Mouse (Mus musculus) layer of hippocampus, postnatal 36 days (tissue): ENCODE measurements around the gene Vstm2a. TPM values are rescaled to one million over a fixed set of nuclear protein-coding genes. Genes with fewer than 3 reads are reported as not detected.

Experiments used
- DNase-seq, 2 experiments: peaks; one replicate each; pipeline ENCODE4 v3.0.0; 2022
- total RNA-seq, 2 experiments: library from RNA; stranded (reverse); gene quantifications; 2 replicates each; pipeline ENCODE4 v1.2.3; 2021

Vstm2a gene
- total RNA-seq: 100 to 1,000 TPM; 145 to 146 TPM

- DNase-seq: peak; percentile 68 to 71
These were observed at the start of gene Vstm2a for GRCm38 (mm10) chr11:16257473-16257921. Gene Vstm2a (plus strand): TSS chr11:16257724.

- DNase-seq: peak in 1 of 2 experiments; percentile 27
These were observed 513 bp upstream of the Vstm2a start for GRCm38 (mm10) chr11:16257011-16257410.

- DNase-seq: peak; percentile 15 to 19
These were observed 776 bp downstream of the Vstm2a start for GRCm38 (mm10) chr11:16258300-16258699.

GRCm38 (mm10) chr11:16259876-16260275 lies 2.4 kb downstream of the Vstm2a start:
- peak in 1 of 2 experiments; percentile 13 for DNase-seq

GRCm38 (mm10) chr11:16260764-16261578 lies 3.4 kb downstream of the Vstm2a start:
- DNase-seq: peak; percentile 70 to 76

- no peak for DNase-seq
These were observed 10.9 kb downstream of the Vstm2a start for GRCm38 (mm10) chr11:16268396-16268795.

- DNase-seq: no peak
These were observed 32.9 kb downstream of the Vstm2a start for GRCm38 (mm10) chr11:16290381-16290780.

- no peak for DNase-seq
These were observed 35.4 kb downstream of the Vstm2a start for GRCm38 (mm10) chr11:16292960-16293359.

- no peak for DNase-seq
These were observed 39.0 kb downstream of the Vstm2a start for GRCm38 (mm10) chr11:16296521-16296920.

GRCm38 (mm10) chr11:16299492-16299891 lies 42.0 kb downstream of the Vstm2a start:
- no peak for DNase-seq

- DNase-seq: no peak
These were observed 42.4 kb downstream of the Vstm2a start for GRCm38 (mm10) chr11:16299960-16300359.

GRCm38 (mm10) chr11:16300709-16301108 lies 43.2 kb downstream of the Vstm2a start:
- peak in 1 of 2 experiments; percentile 6 for DNase-seq

GRCm38 (mm10) chr11:16315097-16315496 lies 57.6 kb downstream of the Vstm2a start:
- no peak for DNase-seq

GRCm38 (mm10) chr11:16345179-16345578 lies 87.7 kb downstream of the Vstm2a start:
- no peak for DNase-seq

GRCm38 (mm10) chr11:16345676-16346075 lies 88.2 kb downstream of the Vstm2a start:
- DNase-seq: no peak

GRCm38 (mm10) chr11:16351915-16352314 lies 94.4 kb downstream of the Vstm2a start:
- no peak for DNase-seq

- no peak for DNase-seq
These were observed 96.8 kb downstream of the Vstm2a start for GRCm38 (mm10) chr11:16354356-16354755.

GRCm38 (mm10) chr11:16366852-16367587 lies 109.5 kb downstream of the Vstm2a start:
- no peak for DNase-seq

- peak; percentile 8 to 24 for DNase-seq
These were observed 146.1 kb downstream of the Vstm2a start for GRCm38 (mm10) chr11:16403627-16404026.

GRCm38 (mm10) chr11:16411736-16412135 lies 154.2 kb downstream of the Vstm2a start:
- DNase-seq: no peak

- DNase-seq: peak; percentile 10 to 45
These were observed 155.1 kb downstream of the Vstm2a start for GRCm38 (mm10) chr11:16412609-16413008.

GRCm38 (mm10) chr11:16413077-16413644 lies 155.6 kb downstream of the Vstm2a start:
- DNase-seq: no peak
